Mouse (Mus musculus) heart, adult 2 months (tissue): Measurements from ENCODE around the gene Cmip. TPM values are rescaled to one million over a fixed set of nuclear protein-coding genes. Genes with fewer than 3 reads are reported as not detected.
A peak's percentile ranks its signal among the peaks of the same experiment; 100 is the strongest.

Experiments
- DNase-seq, 2 experiments: peaks; one replicate each; pipeline ENCODE4 v3.0.0; 2021
- H3K27ac ChIP-seq: fragments of 200-600 bp; 2 replicates; pipeline ENCODE4 v1.8.1; 2022
- H3K27me3 ChIP-seq: fragments of 200-500 bp; 2 replicates; pipeline ENCODE4 v1.6.1; 2012; ENCODE audit warnings: mild to moderate bottlenecking, low read length, inconsistent platforms, mixed read lengths; ENCODE audit not compliant: control insufficient read depth, insufficient read depth
- H3K36me3 ChIP-seq: fragments of 200-500 bp; 2 replicates; pipeline ENCODE4 v1.6.1; 2012; ENCODE audit warnings: low read length, inconsistent platforms; ENCODE audit not compliant: control insufficient read depth, insufficient read depth
- H3K4me1 ChIP-seq: fragments of 200-500 bp; 2 replicates; pipeline ENCODE4 v1.6.1; 2011; ENCODE audit warnings: low read length; ENCODE audit not compliant: control insufficient read depth, insufficient read depth
- H3K4me3 ChIP-seq: fragments of 200-600 bp; 2 replicates; pipeline ENCODE4 v1.8.1; 2022
- H3K79me2 ChIP-seq: fragments of 200-500 bp; replicated peaks from 2 replicates; pipeline ENCODE4 v1.6.1; 2012; ENCODE audit warnings: mild to moderate bottlenecking, inconsistent platforms, low read length, moderate library complexity, mixed read lengths; ENCODE audit not compliant: control insufficient read depth, insufficient read depth
- H3K9ac ChIP-seq: fragments of 200-500 bp; 2 replicates; pipeline ENCODE4 v1.6.1; 2012; ENCODE audit warnings: low read depth, mild to moderate bottlenecking, control low read depth, inconsistent platforms, low read length, mixed read lengths
- CTCF ChIP-seq: fragments of 200-600 bp; IDR thresholded peaks from 2 replicates; pipeline ENCODE4 v1.8.1; 2022; ENCODE audit warnings: antibody characterized with exemption, mild to moderate bottlenecking, moderate library complexity
- EP300 ChIP-seq: fragments of 200-500 bp; IDR thresholded peaks from 2 replicates; pipeline ENCODE4 v1.6.1; 2011; ENCODE audit warnings: low read depth, low read length, control low read depth; ENCODE audit not compliant: insufficient read depth
- POLR2A ChIP-seq: fragments of 200-500 bp; IDR thresholded peaks from 2 replicates; pipeline ENCODE4 v1.6.1; 2011; ENCODE audit warnings: mild to moderate bottlenecking, low read depth, low read length, control low read depth; ENCODE audit not compliant: insufficient read depth
- WGBS: fragments of 180-500 bp; shearing (Covaris S2); methylation state at CpG from one replicate; pipeline ENCODE4 v1.1.7; 2018; 5-methylcytosine and 5-hydroxymethylcytosine counted together
- intact Hi-C: fragments of 180-260 bp; cut with DNase I; formaldehyde crosslinking; loops from one replicate; pipeline ENCODE4 v1.15.1; 2025
- long read RNA-seq: library from polyadenylated mRNA; stranded (forward); transcript quantifications from one replicate; pipeline ENCODE4 v2.0.0, GENCODE M21; 2021
- polyA plus RNA-seq: library from polyadenylated mRNA; depleted of rRNA; stranded (reverse); fragments of >200 nt; gene quantifications from 2 replicates; pipeline ENCODE4 v1.2.3, GENCODE M21; 2012; rRNA removed
- total RNA-seq, 2 experiments: library from RNA; stranded (reverse); gene quantifications; 2 replicates each; pipeline ENCODE4 v1.2.3; 2021

The Cmip gene
- total RNA-seq (10 to 100 TPM; 20.1 to 20.8 TPM), polyA plus RNA-seq (11.8 and 13.6 TPM in 2 replicates)
- long read RNA-seq, partial matches to known transcripts: 0 of 1 reads
- long read RNA-seq, other reads (novel, unspliced or antisense): 0 of 1 reads

GRCm38 (mm10) chr8:117257029-117257820, at the start of gene Cmip:
Cmip (plus strand) TSS chr8:117257064.
- Histone ChIP-seq H3K9ac (peak within 1 kb of the TSS; percentile 94), H3K27me3 (no peaks in the 10 kb centered on the region), H3K36me3 (no peaks in the 10 kb centered on the region), H3K4me3 (peak within 1 kb of the TSS; percentile 88), H3K27ac (peak within 1 kb of the TSS; percentile 88), H3K4me1 (peaks cover 12% of the 10 kb centered on the region), H3K79me2 (0 out of 2 replicates have a peak, but pooled peaks cover 1% of the 10 kb centered on the region)
- peak; percentile 64 to 69 for DNase-seq
- intact Hi-C loops: loop anchor here (5.0 to 10.0 kb wide), 2 partner anchors 40 to 108 kb away; no protein-coding TSS in a partner anchor
- TF ChIP-seq EP300: no peak
- no peak for TF ChIP-seq POLR2A
- no peak for TF ChIP-seq CTCF
- 2% methylated on average over 65 of the region's 65 CpGs for WGBS

- Histone ChIP-seq H3K4me1 (no peaks in the 10 kb centered on the region), H3K4me3 (no peak overlapping the region), H3K27me3 (no peaks in the 10 kb centered on the region), H3K36me3 (no peaks in the 10 kb centered on the region), H3K79me2 (no peaks in the 10 kb centered on the region), H3K9ac (no peak overlapping the region), H3K27ac (no peak overlapping the region)
- TF ChIP-seq CTCF: no peak
- TF ChIP-seq POLR2A: no peak
- no peak for TF ChIP-seq EP300
- DNase-seq: no peak
- intact Hi-C loops: no loop called here
- WGBS: 74% methylated on average over 12 of the region's 12 CpGs
Measured at GRCm38 (mm10) chr8:117209150-117209549, 47.7 kb upstream of the Cmip start.

- no peak overlapping the region for H3K27ac ChIP-seq
- WGBS: 63% methylated on average over 11 of the region's 11 CpGs
- no peak for TF ChIP-seq EP300
- no peak for TF ChIP-seq POLR2A
- TF ChIP-seq CTCF: no peak
- H3K4me1 ChIP-seq: no peaks in the 10 kb centered on the region
- H3K4me3 ChIP-seq: no peak overlapping the region
- H3K36me3 ChIP-seq: no peaks in the 10 kb centered on the region
- DNase-seq: peak; percentile 35 to 42
- no peaks in the 10 kb centered on the region for H3K79me2 ChIP-seq
- H3K27me3 ChIP-seq: no peaks in the 10 kb centered on the region
- intact Hi-C loops: no loop called here
- no peak overlapping the region for H3K9ac ChIP-seq
Measured at GRCm38 (mm10) chr8:117212100-117212499, 44.8 kb upstream of the Cmip start.

GRCm38 (mm10) chr8:117217724-117218123, 39.1 kb upstream of the Cmip start:
- no peaks in the 10 kb centered on the region for H3K79me2 ChIP-seq
- no peak overlapping the region for H3K27ac ChIP-seq
- intact Hi-C loops: no loop called here
- no peaks in the 10 kb centered on the region for H3K36me3 ChIP-seq
- no peak for DNase-seq
- no peak for TF ChIP-seq POLR2A
- 92% methylated on average over 2 of the region's 2 CpGs for WGBS
- no peak overlapping the region for H3K4me3 ChIP-seq
- H3K4me1 ChIP-seq: no peaks in the 10 kb centered on the region
- H3K27me3 ChIP-seq: no peaks in the 10 kb centered on the region
- H3K9ac ChIP-seq: no peak overlapping the region

GRCm38 (mm10) chr8:117222396-117222795, 34.5 kb upstream of the Cmip start:
- WGBS: 33% methylated on average over 6 of the region's 6 CpGs
- Histone ChIP-seq H3K9ac (no peak overlapping the region), H3K27me3 (no peaks in the 10 kb centered on the region), H3K4me3 (no peak overlapping the region), H3K36me3 (no peaks in the 10 kb centered on the region), H3K79me2 (no peaks in the 10 kb centered on the region), H3K27ac (no peak overlapping the region), H3K4me1 (no peaks in the 10 kb centered on the region; the same call in 1 of the 2 replicates)
- DNase-seq: no peak
- intact Hi-C loops: loop anchor here (10.0 kb wide), 1 partner anchor 342 kb away; no protein-coding TSS in a partner anchor
- no peak for TF ChIP-seq CTCF
- no peak for TF ChIP-seq POLR2A
- TF ChIP-seq EP300: no peak

- no peaks in the 10 kb centered on the region for H3K79me2 ChIP-seq
- H3K4me1 ChIP-seq: no peaks in the 10 kb centered on the region; the same call in 1 of the 2 replicates
- H3K9ac ChIP-seq: 0 out of 2 replicates have a peak overlapping the region, but pooled peaks have one; percentile 8
- 7% methylated on average over 9 of the region's 9 CpGs for WGBS
- H3K4me3 ChIP-seq: peak overlapping the region; percentile 30
- TF ChIP-seq CTCF (peak; percentile 99), POLR2A (no peak), EP300 (peak; percentile 92; the same call in 1 of the 2 replicates)
- no peak overlapping the region for H3K27ac ChIP-seq
- intact Hi-C loops: loop anchor here (1.0 to 10.0 kb wide), 5 partner anchors 28 to 340 kb away; no protein-coding TSS in a partner anchor
- no peaks in the 10 kb centered on the region for H3K27me3 ChIP-seq
- H3K36me3 ChIP-seq: no peaks in the 10 kb centered on the region
- DNase-seq: peak; percentile 82 to 91
Measured at GRCm38 (mm10) chr8:117224630-117225029, 32.2 kb upstream of the Cmip start.
